Mouse (Mus musculus) heart, embryonic 10.5 days (tissue): Measurements from ENCODE around the gene Lonp2. TPM values are rescaled to one million over a fixed set of nuclear protein-coding genes. Genes with fewer than 3 reads are reported as not detected.

Experiments
- DNase-seq: peaks from one replicate; pipeline ENCODE4 v3.0.0-alpha.2; 2017; ENCODE audit warnings: low spot score
- H3K27ac ChIP-seq: fragments of 300-500 bp; sonication (generic); 2 replicates; pipeline ENCODE4 v1.5.1; 2016; ENCODE audit warnings: mild to moderate bottlenecking
- H3K27me3 ChIP-seq: fragments of 300-500 bp; sonication (generic); 2 replicates; pipeline ENCODE4 v1.6.1; 2016; ENCODE audit warnings: mild to moderate bottlenecking; ENCODE audit not compliant: poor library complexity, insufficient read depth, severe bottlenecking
- H3K36me3 ChIP-seq: fragments of 300-500 bp; sonication (generic); 2 replicates; pipeline ENCODE4 v1.6.1; 2016; ENCODE audit warnings: mild to moderate bottlenecking, moderate library complexity
- H3K4me1 ChIP-seq: fragments of 300-500 bp; sonication (generic); 2 replicates; pipeline ENCODE4 v1.6.1; 2016; ENCODE audit warnings: mild to moderate bottlenecking
- H3K4me3 ChIP-seq: fragments of 300-500 bp; sonication (generic); 2 replicates; pipeline ENCODE4 v1.5.1; 2016; ENCODE audit warnings: mild to moderate bottlenecking, moderate library complexity
- H3K9me3 ChIP-seq: fragments of 300-500 bp; sonication (generic); 2 replicates; pipeline ENCODE4 v1.6.1; 2016; ENCODE audit warnings: mild to moderate bottlenecking, moderate library complexity
- WGBS: fragments of 180-500 bp; shearing (Covaris S2); methylation state at CpG from one replicate; pipeline ENCODE4 v1.1.7; 2016; 5-methylcytosine and 5-hydroxymethylcytosine counted together
- polyA plus RNA-seq: library from polyadenylated mRNA; unstranded; fragments of >200 nt; fragmentation: Nextera tagmentation; extraction: Ambion mirVana; gene quantifications from 2 replicates; pipeline ENCODE4 v1.2.1, GENCODE M21; 2016

Gene Lonp2
- polyA plus RNA-seq, 1 experiment from 2014 or later, result 58.1 TPM

DNA sequence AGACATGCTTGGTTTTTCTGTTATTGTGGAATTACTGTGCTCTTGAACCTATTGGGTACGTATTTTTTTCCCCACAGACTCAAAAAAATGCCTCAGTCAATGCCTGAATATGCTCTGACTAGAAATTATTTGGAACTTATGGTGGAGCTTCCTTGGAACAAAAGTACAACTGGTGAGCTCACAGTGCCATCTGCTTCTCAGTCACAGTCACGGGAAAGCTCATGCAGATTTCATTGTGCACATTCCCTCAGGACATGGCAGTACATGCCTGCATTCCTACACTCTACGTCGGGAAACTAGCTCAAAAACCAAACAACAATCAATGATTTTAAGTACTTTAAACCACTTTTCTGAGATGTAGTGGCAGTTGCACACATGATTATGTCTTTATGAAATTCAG, 14.0 kb downstream of the Lonp2 start:
- Histone ChIP-seq H3K4me1 (no peaks in the 10 kb centered on the region), H3K27me3 (no peaks in the 10 kb centered on the region), H3K9me3 (no peaks in the 10 kb centered on the region), H3K4me3 (no peak overlapping the region), H3K36me3 (peaks cover 67% of the 10 kb centered on the region), H3K27ac (no peak overlapping the region)
- no peak for DNase-seq
- 92% methylated on average over 4 of the region's 4 CpGs for WGBS

- H3K4me3 ChIP-seq, result no peak overlapping the region
- H3K27ac ChIP-seq, result no peak overlapping the region
- DNase-seq, result no peak
- peaks cover 58% of the 10 kb centered on the region for H3K36me3 ChIP-seq
- H3K27me3 ChIP-seq, result no peaks in the 10 kb centered on the region
- no peaks in the 10 kb centered on the region for H3K9me3 ChIP-seq
- no peaks in the 10 kb centered on the region for H3K4me1 ChIP-seq
- WGBS, result 89% methylated on average over 4 of the region's 4 CpGs
Measured at GRCm38 (mm10) chr8:86638981-86639380, 15.1 kb downstream of the Lonp2 start.

GRCm38 (mm10) chr8:86642682-86643081, 18.8 kb downstream of the Lonp2 start:
- 87% methylated on average over 3 of the region's 3 CpGs for WGBS
- DNase-seq, result no peak
- H3K27ac ChIP-seq, result no peak overlapping the region
- peaks cover 30% of the 10 kb centered on the region for H3K36me3 ChIP-seq
- no peaks in the 10 kb centered on the region for H3K4me1 ChIP-seq
- H3K4me3 ChIP-seq, result no peak overlapping the region
- H3K27me3 ChIP-seq, result no peaks in the 10 kb centered on the region
- no peaks in the 10 kb centered on the region for H3K9me3 ChIP-seq

DNA sequence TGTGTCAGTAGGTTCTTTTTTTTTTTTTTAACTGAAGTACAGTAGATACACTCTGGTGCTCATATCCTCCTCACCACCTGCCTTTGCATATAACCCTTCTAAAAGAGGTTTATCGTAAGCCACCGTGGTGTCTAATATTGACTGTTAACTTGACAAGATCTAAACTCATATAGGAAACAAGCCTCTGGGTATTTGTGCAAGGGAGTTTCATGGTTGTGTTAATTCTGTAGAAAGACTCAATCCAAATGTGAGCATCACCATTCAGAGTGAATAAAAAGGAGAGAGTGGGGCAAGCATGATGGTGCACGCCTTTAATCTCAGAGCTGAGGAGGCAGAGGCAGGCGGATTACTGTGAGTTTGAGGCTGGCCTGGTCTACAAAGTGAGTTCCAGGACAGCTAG, 20.8 kb downstream of the Lonp2 start:
- H3K4me1 ChIP-seq, result no peaks in the 10 kb centered on the region
- WGBS, result 94% methylated on average over 4 of the region's 4 CpGs
- no peak overlapping the region for H3K4me3 ChIP-seq
- no peak overlapping the region for H3K27ac ChIP-seq
- DNase-seq, result no peak
- H3K27me3 ChIP-seq, result no peaks in the 10 kb centered on the region
- no peaks in the 10 kb centered on the region for H3K9me3 ChIP-seq
- H3K36me3 ChIP-seq, result peaks cover 22% of the 10 kb centered on the region

GRCm38 (mm10) chr8:86647771-86648170, 23.9 kb downstream of the Lonp2 start:
- WGBS, result 72% methylated on average over 3 of the region's 3 CpGs
- H3K4me3 ChIP-seq, result no peak overlapping the region
- H3K27me3 ChIP-seq, result no peaks in the 10 kb centered on the region
- no peaks in the 10 kb centered on the region for H3K4me1 ChIP-seq
- H3K36me3 ChIP-seq, result peaks cover 19% of the 10 kb centered on the region
- no peaks in the 10 kb centered on the region for H3K9me3 ChIP-seq
- H3K27ac ChIP-seq, result no peak overlapping the region
- no peak for DNase-seq

DNA sequence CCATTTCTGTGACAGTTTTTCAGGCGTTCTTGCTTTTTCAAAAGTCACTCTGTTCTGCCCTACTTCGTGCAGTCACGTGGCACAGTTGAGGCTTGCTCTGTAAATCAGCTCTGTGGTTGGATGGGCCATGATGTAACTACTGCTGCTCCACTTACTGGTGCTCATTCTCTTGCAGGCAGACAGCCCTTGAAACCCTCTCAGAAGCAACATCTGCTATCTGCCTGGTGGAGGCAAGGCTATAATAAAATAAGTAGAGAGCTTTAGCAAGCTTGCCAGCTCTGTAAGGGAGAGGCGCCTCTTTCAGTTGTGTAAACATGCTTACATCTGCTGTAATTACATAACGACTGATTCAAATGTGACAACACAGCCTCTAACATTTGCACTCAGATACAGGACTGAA, 27.6 kb downstream of the Lonp2 start:
- H3K36me3 ChIP-seq, result peaks cover 31% of the 10 kb centered on the region

DNA sequence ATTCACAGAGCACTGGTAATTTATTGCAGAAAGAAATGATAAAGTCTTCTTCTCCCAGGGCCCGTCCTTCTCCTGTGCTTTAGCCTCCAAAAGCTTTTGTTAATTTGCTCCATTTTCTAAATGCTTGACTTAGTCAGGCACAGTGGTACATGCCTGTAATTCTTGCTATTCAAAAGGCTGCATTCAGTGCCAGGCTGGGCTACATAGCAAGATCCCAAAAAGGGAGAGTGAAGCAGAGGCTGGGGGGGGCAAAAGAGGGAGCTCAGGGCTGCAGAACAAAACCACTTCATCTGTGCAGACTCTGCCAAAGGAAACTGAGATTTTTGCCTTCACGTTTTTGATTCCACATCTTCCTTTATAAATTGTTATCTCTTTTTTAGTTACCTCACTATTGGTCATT, 28.7 kb downstream of the Lonp2 start:
- H3K4me3 ChIP-seq, result no peak overlapping the region
- H3K4me1 ChIP-seq, result no peaks in the 10 kb centered on the region
- no peaks in the 10 kb centered on the region for H3K9me3 ChIP-seq
- no peak for DNase-seq
- no peak overlapping the region for H3K27ac ChIP-seq
- WGBS, result 84% methylated on average over 2 of the region's 2 CpGs
- peaks cover 31% of the 10 kb centered on the region for H3K36me3 ChIP-seq
- no peaks in the 10 kb centered on the region for H3K27me3 ChIP-seq

More for the DNA sequence above, 27.6 kb downstream of the Lonp2 start:
- H3K4me3 ChIP-seq, result no peak overlapping the region
- no peak overlapping the region for H3K27ac ChIP-seq
- no peaks in the 10 kb centered on the region for H3K9me3 ChIP-seq
- DNase-seq, result no peak
- H3K27me3 ChIP-seq, result no peaks in the 10 kb centered on the region
- no peaks in the 10 kb centered on the region for H3K4me1 ChIP-seq
- WGBS, result 86% methylated on average over 5 of the region's 5 CpGs

- no peak for DNase-seq
Measured at GRCm38 (mm10) chr8:86654578-86654977, 30.7 kb downstream of the Lonp2 start.

GRCm38 (mm10) chr8:86668750-86669149, 44.9 kb downstream of the Lonp2 start:
- no peaks in the 10 kb centered on the region for H3K4me1 ChIP-seq
- H3K36me3 ChIP-seq, result peaks cover 42% of the 10 kb centered on the region
- H3K27me3 ChIP-seq, result no peaks in the 10 kb centered on the region
- H3K9me3 ChIP-seq, result no peaks in the 10 kb centered on the region
- no peak overlapping the region for H3K27ac ChIP-seq
- no peak overlapping the region for H3K4me3 ChIP-seq
- DNase-seq, result no peak

More at GRCm38 (mm10) chr8:86654578-86654977, 30.7 kb downstream of the Lonp2 start:
- Histone ChIP-seq H3K27me3 (no peaks in the 10 kb centered on the region), H3K4me3 (no peak overlapping the region), H3K4me1 (no peaks in the 10 kb centered on the region), H3K36me3 (peaks cover 37% of the 10 kb centered on the region), H3K27ac (no peak overlapping the region), H3K9me3 (no peaks in the 10 kb centered on the region)
- 82% methylated on average over 1 of the region's 1 CpGs for WGBS

DNA sequence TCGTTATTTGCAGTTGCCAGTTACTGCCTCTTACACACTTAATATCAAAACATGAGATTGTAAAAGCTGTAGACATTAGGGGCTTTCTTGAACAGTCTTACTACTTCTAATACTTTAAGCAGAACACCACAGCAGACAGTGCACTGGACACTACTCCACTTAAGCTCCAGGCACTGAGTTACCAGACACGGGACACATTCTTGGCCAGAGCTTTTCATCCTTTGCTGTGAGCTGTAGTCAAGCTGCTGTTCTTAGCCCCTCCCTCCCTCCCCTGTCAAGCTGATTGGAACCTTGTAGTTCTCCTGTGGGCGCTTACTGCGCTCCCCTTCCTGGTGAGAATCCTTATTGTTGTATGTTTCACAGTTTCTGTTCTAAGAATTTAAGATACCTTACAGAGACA, 45.4 kb downstream of the Lonp2 start:
- H3K9me3 ChIP-seq, result no peaks in the 10 kb centered on the region
- H3K4me1 ChIP-seq, result no peaks in the 10 kb centered on the region
- DNase-seq, result no peak
- no peaks in the 10 kb centered on the region for H3K27me3 ChIP-seq
- 78% methylated on average over 4 of the region's 4 CpGs for WGBS
- H3K4me3 ChIP-seq, result no peak overlapping the region
- H3K27ac ChIP-seq, result no peak overlapping the region
- peaks cover 47% of the 10 kb centered on the region for H3K36me3 ChIP-seq

DNA sequence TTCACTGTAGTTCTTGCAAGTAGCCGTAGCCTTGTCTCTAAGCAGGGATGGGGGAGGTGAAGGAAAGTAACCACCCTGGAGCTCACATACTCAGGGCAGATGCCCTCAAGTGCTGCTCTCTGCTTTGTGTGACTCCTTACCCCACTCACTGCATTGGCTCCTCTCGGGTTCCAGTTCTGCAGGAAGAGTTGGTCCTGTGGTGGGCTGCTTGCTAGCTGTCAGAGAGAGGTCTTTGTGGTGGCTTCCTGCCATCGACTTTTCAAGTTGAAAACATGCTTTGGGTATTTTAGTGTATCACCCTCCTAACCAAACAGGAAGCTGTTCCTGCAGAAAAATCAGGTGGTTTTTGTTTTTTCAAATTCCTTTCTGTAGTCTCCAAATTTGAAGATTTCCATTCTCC, 62.8 kb downstream of the Lonp2 start:
- H3K4me3 ChIP-seq, result no peak overlapping the region
- H3K9me3 ChIP-seq, result no peaks in the 10 kb centered on the region
- peaks cover 9% of the 10 kb centered on the region; the same call in 1 of the 2 replicates for H3K36me3 ChIP-seq
- H3K27me3 ChIP-seq, result no peaks in the 10 kb centered on the region
- 72% methylated on average over 3 of the region's 3 CpGs for WGBS
- no peak for DNase-seq
- H3K27ac ChIP-seq, result no peak overlapping the region
- no peaks in the 10 kb centered on the region for H3K4me1 ChIP-seq

GRCm38 (mm10) chr8:86692107-86692506, 68.3 kb downstream of the Lonp2 start:
- no peaks in the 10 kb centered on the region for H3K4me1 ChIP-seq
- no peaks in the 10 kb centered on the region for H3K9me3 ChIP-seq
- no peak overlapping the region for H3K4me3 ChIP-seq
- H3K27me3 ChIP-seq, result no peaks in the 10 kb centered on the region
- no peak for DNase-seq
- WGBS, result 86% methylated on average over 1 of the region's 1 CpGs
- H3K36me3 ChIP-seq, result peaks cover 20% of the 10 kb centered on the region
- no peak overlapping the region for H3K27ac ChIP-seq

DNA sequence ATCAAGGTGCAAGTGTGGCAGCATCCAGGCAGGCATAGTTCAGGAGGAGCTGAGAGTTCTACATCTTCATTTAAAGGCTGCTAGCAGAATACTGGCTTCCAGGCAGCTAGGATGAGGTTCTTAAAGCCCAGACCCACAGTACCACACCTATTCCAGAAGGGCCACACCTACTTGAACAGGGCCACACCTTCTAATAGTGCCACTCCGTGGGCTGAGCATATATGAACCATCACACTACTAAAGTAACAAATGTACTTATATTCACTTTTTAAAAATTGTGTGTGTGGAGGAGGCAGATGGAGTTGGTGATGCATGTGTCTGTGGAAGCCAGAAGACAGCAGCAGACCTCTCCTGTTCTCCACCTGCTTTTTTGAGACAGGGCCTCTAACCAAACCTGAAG, 70.2 kb downstream of the Lonp2 start:
- WGBS, result 81% methylated on average over 1 of the region's 1 CpGs

GRCm38 (mm10) chr8:86695703-86696102, 71.9 kb downstream of the Lonp2 start:
- peaks cover 22% of the 10 kb centered on the region for H3K36me3 ChIP-seq
- DNase-seq, result no peak
- H3K4me1 ChIP-seq, result peaks cover 10% of the 10 kb centered on the region
- 90% methylated on average over 2 of the region's 2 CpGs for WGBS
- H3K4me3 ChIP-seq, result no peak overlapping the region
- no peaks in the 10 kb centered on the region for H3K9me3 ChIP-seq
- no peaks in the 10 kb centered on the region for H3K27me3 ChIP-seq
- no peak overlapping the region for H3K27ac ChIP-seq

More for the DNA sequence above, 70.2 kb downstream of the Lonp2 start:
- peaks cover 7% of the 10 kb centered on the region for H3K4me1 ChIP-seq
- no peaks in the 10 kb centered on the region for H3K9me3 ChIP-seq
- H3K36me3 ChIP-seq, result peaks cover 18% of the 10 kb centered on the region
- no peak overlapping the region for H3K4me3 ChIP-seq
- DNase-seq, result no peak
- no peak overlapping the region for H3K27ac ChIP-seq
- no peaks in the 10 kb centered on the region for H3K27me3 ChIP-seq
